Mouse (Mus musculus) embryonic facial prominence, embryonic 15.5 days (tissue): ENCODE measurements at regions not wholly inside any gene's neighbourhood (a gene's known extent, or its start where the extent isn't known, plus 50 kb on each side); places are given as distances from the start of the nearest gene placed in this dataset.
A peak's percentile ranks its signal among the peaks of the same experiment; 100 is the strongest.

Source experiments
- ATAC-seq: fragments of 200-750 bp; cut with Nextera tagmentation; 2 replicates; pipeline ENCODE4 v1.8.0; 2017; ENCODE audit warnings: low read depth, moderate TSS enrichment; ENCODE audit not compliant: insufficient number of reproducible peaks, low FRiP score, low TSS enrichment
- H3K27ac ChIP-seq: fragments of 300-500 bp; sonication (generic); replicated peaks from 2 replicates; pipeline ENCODE4 v1.5.1; 2015; ENCODE audit warnings: mild to moderate bottlenecking, inconsistent platforms
- H3K27me3 ChIP-seq: fragments of 300-500 bp; sonication (generic); 2 replicates; pipeline ENCODE4 v1.6.1; 2015; ENCODE audit warnings: inconsistent platforms
- H3K36me3 ChIP-seq: fragments of 300-500 bp; sonication (generic); 2 replicates; pipeline ENCODE4 v1.6.1; 2015; ENCODE audit warnings: mild to moderate bottlenecking, inconsistent platforms
- H3K4me1 ChIP-seq: fragments of 300-500 bp; sonication (generic); 2 replicates; pipeline ENCODE4 v1.6.1; 2015; ENCODE audit warnings: inconsistent platforms
- H3K4me2 ChIP-seq: fragments of 300-500 bp; sonication (generic); replicated peaks from 2 replicates; pipeline ENCODE4 v1.6.1; 2015; ENCODE audit warnings: mild to moderate bottlenecking, inconsistent platforms
- H3K4me3 ChIP-seq: fragments of 300-500 bp; sonication (generic); replicated peaks from 2 replicates; pipeline ENCODE4 v1.5.1; 2015; ENCODE audit warnings: mild to moderate bottlenecking, inconsistent platforms
- H3K9ac ChIP-seq: fragments of 300-500 bp; sonication (generic); 2 replicates; pipeline ENCODE4 v1.6.1; 2015; ENCODE audit warnings: inconsistent platforms
- H3K9me3 ChIP-seq: fragments of 300-500 bp; sonication (generic); replicated peaks from 2 replicates; pipeline ENCODE4 v1.6.1; 2016; ENCODE audit warnings: inconsistent platforms
- WGBS: fragments of 180-500 bp; shearing (Covaris S2); methylation state at CpG from one replicate; pipeline ENCODE4 v1.1.7; 2015; 5-methylcytosine and 5-hydroxymethylcytosine counted together

DNA sequence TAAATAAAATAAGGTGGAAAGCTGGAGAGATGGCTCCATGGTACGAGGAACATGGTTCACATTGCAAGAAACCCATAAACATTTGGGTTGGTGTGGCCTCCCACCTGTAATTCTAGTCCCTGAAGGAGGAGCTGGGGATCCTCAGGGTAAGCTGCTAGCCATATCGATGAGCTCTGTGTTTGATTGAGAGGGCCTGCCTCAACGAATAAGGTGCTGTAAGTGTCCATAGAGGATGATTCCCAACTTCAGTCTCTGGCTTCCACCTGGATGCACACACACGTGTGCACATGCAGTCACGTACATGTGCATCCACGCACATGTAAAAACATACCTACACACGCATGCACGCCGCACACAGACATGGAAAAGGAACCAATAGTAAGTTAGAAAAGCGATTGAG lies 199.0 kb upstream of the Rreb1 start:
- H3K36me3 ChIP-seq, result no peaks in the 10 kb centered on the region
- no peaks in the 10 kb centered on the region for H3K9me3 ChIP-seq
- WGBS, result 88% methylated on average over 10 of the region's 10 CpGs
- H3K27ac ChIP-seq, result no peak overlapping the region
- H3K9ac ChIP-seq, result no peak overlapping the region
- H3K27me3 ChIP-seq, result no peaks in the 10 kb centered on the region
- no peak for ATAC-seq
- no peak overlapping the region for H3K4me2 ChIP-seq
- H3K4me3 ChIP-seq, result no peak overlapping the region
- peaks cover 4% of the 10 kb centered on the region for H3K4me1 ChIP-seq

GRCm38 (mm10) chr13:37579775-37580174 lies 198.4 kb upstream of the Rreb1 start:
- WGBS, result 29% methylated on average over 11 of the region's 11 CpGs
- Histone ChIP-seq H3K9ac (no peak overlapping the region), H3K4me1 (peaks cover 4% of the 10 kb centered on the region), H3K36me3 (no peaks in the 10 kb centered on the region), H3K27me3 (no peaks in the 10 kb centered on the region), H3K27ac (no peak overlapping the region; the same call in 1 of the 2 replicates), H3K9me3 (no peaks in the 10 kb centered on the region), H3K4me2 (peak overlapping the region; percentile 11; the same call in 1 of the 2 replicates), H3K4me3 (no peak overlapping the region)
- ATAC-seq, result peak; percentile 77

GRCm38 (mm10) chr13:37580806-37581205 lies 197.4 kb upstream of the Rreb1 start:
- no peak overlapping the region for H3K9ac ChIP-seq
- no peaks in the 10 kb centered on the region for H3K27me3 ChIP-seq
- H3K4me1 ChIP-seq, result peaks cover 4% of the 10 kb centered on the region
- ATAC-seq, result 0 out of 2 replicates have a peak, but pooled peaks have one; percentile 56
- H3K4me3 ChIP-seq, result no peak overlapping the region
- 58% methylated on average over 2 of the region's 2 CpGs for WGBS
- no peaks in the 10 kb centered on the region for H3K9me3 ChIP-seq
- H3K27ac ChIP-seq, result peak overlapping the region; percentile 23; the same call in 1 of the 2 replicates
- H3K4me2 ChIP-seq, result no peak overlapping the region
- H3K36me3 ChIP-seq, result no peaks in the 10 kb centered on the region

GRCm38 (mm10) chr13:37581374-37581773 lies 196.8 kb upstream of the Rreb1 start:
- 66% methylated on average over 6 of the region's 6 CpGs for WGBS
- no peak for ATAC-seq

GRCm38 (mm10) chr13:37585476-37585875 lies 192.7 kb upstream of the Rreb1 start:
- no peaks in the 10 kb centered on the region for H3K27me3 ChIP-seq
- no peak for ATAC-seq
- H3K4me1 ChIP-seq, result no peaks in the 10 kb centered on the region
- no peak overlapping the region for H3K4me2 ChIP-seq
- H3K9me3 ChIP-seq, result no peaks in the 10 kb centered on the region
- H3K4me3 ChIP-seq, result no peak overlapping the region
- no peak overlapping the region for H3K9ac ChIP-seq
- H3K36me3 ChIP-seq, result no peaks in the 10 kb centered on the region
- 85% methylated on average over 5 of the region's 5 CpGs for WGBS
- H3K27ac ChIP-seq, result no peak overlapping the region

More at GRCm38 (mm10) chr13:37581374-37581773, 196.8 kb upstream of the Rreb1 start:
- H3K36me3 ChIP-seq, result no peaks in the 10 kb centered on the region
- H3K9me3 ChIP-seq, result no peaks in the 10 kb centered on the region
- no peaks in the 10 kb centered on the region for H3K27me3 ChIP-seq
- H3K27ac ChIP-seq, result 0 out of 2 replicates have a peak overlapping the region, but pooled peaks have one; percentile 23
- H3K9ac ChIP-seq, result no peak overlapping the region
- H3K4me3 ChIP-seq, result no peak overlapping the region
- H3K4me1 ChIP-seq, result peaks cover 4% of the 10 kb centered on the region
- no peak overlapping the region for H3K4me2 ChIP-seq

- no peak overlapping the region for H3K4me2 ChIP-seq
- WGBS, result 41% methylated on average over 4 of the region's 4 CpGs
These were observed 191.7 kb upstream of the Rreb1 start for GRCm38 (mm10) chr13:37586511-37586910.

GRCm38 (mm10) chr13:37587911-37588310 lies 190.3 kb upstream of the Rreb1 start:
- H3K27me3 ChIP-seq, result no peaks in the 10 kb centered on the region
- no peaks in the 10 kb centered on the region for H3K4me1 ChIP-seq
- H3K9ac ChIP-seq, result no peak overlapping the region
- WGBS, result 89% methylated on average over 3 of the region's 3 CpGs
- no peak overlapping the region for H3K27ac ChIP-seq
- H3K4me3 ChIP-seq, result no peak overlapping the region
- H3K4me2 ChIP-seq, result no peak overlapping the region
- no peak for ATAC-seq
- no peaks in the 10 kb centered on the region for H3K36me3 ChIP-seq
- H3K9me3 ChIP-seq, result no peaks in the 10 kb centered on the region

More at GRCm38 (mm10) chr13:37586511-37586910, 191.7 kb upstream of the Rreb1 start:
- Histone ChIP-seq H3K4me1 (no peaks in the 10 kb centered on the region), H3K9me3 (no peaks in the 10 kb centered on the region), H3K27ac (no peak overlapping the region), H3K4me3 (no peak overlapping the region), H3K27me3 (no peaks in the 10 kb centered on the region), H3K9ac (no peak overlapping the region), H3K36me3 (no peaks in the 10 kb centered on the region)
- ATAC-seq, result no peak

DNA sequence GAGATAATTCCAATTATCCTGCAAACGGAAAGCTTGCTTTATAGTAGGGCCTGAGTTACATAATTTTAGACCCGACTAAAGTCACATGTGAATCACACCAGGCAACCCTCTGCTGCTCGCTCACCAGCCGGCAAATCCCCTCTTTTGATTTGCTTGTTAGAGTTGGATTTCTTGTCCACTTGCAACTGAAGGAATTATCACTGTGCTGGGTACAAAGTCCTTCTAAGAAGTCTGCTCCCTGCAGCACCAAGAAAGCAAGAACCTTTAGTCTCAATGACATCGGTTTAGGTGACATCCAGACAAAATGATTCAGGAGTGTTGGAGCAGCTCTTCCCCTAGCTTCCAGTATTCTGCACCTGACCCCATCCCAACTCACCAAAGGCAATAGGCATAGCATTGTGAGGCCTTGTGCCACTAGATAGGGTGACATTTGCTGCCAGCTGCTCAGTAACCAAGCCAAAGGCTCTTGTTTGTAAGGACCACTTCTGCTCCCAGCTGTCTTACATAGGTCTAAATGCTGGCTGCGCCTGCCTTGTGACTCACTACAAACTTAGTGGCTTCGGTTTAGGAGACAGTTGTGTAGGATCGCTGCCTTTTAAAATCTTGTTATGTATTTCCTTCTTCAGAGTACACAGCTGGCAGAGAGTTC lies 189.5 kb upstream of the Rreb1 start:
- no peaks in the 10 kb centered on the region for H3K27me3 ChIP-seq
- no peaks in the 10 kb centered on the region for H3K36me3 ChIP-seq
- no peaks in the 10 kb centered on the region for H3K4me1 ChIP-seq
- no peaks in the 10 kb centered on the region for H3K9me3 ChIP-seq
- ATAC-seq, result no peak
- WGBS, result 82% methylated on average over 8 of the region's 8 CpGs
- no peak overlapping the region for H3K4me2 ChIP-seq
- H3K27ac ChIP-seq, result no peak overlapping the region
- no peak overlapping the region for H3K9ac ChIP-seq
- no peak overlapping the region for H3K4me3 ChIP-seq

- WGBS, result 63% methylated on average over 5 of the region's 5 CpGs
- ATAC-seq, result no peak
These were observed 186.1 kb upstream of the Rreb1 start for GRCm38 (mm10) chr13:37592149-37592548.

GRCm38 (mm10) chr13:37595196-37595595 lies 183.0 kb upstream of the Rreb1 start:
- Histone ChIP-seq H3K9me3 (no peaks in the 10 kb centered on the region), H3K4me1 (no peaks in the 10 kb centered on the region), H3K9ac (no peak overlapping the region), H3K4me2 (no peak overlapping the region), H3K27ac (no peak overlapping the region), H3K27me3 (no peaks in the 10 kb centered on the region), H3K4me3 (no peak overlapping the region), H3K36me3 (no peaks in the 10 kb centered on the region)
- WGBS, result 40% methylated on average over 8 of the region's 8 CpGs
- ATAC-seq, result no peak

More at GRCm38 (mm10) chr13:37592149-37592548, 186.1 kb upstream of the Rreb1 start:
- Histone ChIP-seq H3K9ac (no peak overlapping the region), H3K4me2 (no peak overlapping the region), H3K9me3 (no peaks in the 10 kb centered on the region), H3K36me3 (no peaks in the 10 kb centered on the region), H3K27me3 (no peaks in the 10 kb centered on the region), H3K27ac (no peak overlapping the region), H3K4me3 (no peak overlapping the region), H3K4me1 (no peaks in the 10 kb centered on the region)

GRCm38 (mm10) chr13:37597575-37597974 lies 180.6 kb upstream of the Rreb1 start:
- H3K4me2 ChIP-seq, result no peak overlapping the region
- ATAC-seq, result no peak
- H3K4me3 ChIP-seq, result no peak overlapping the region
- H3K27me3 ChIP-seq, result no peaks in the 10 kb centered on the region
- H3K27ac ChIP-seq, result no peak overlapping the region
- H3K9ac ChIP-seq, result no peak overlapping the region
- no peaks in the 10 kb centered on the region for H3K9me3 ChIP-seq
- WGBS, result 57% methylated on average over 8 of the region's 8 CpGs
- H3K4me1 ChIP-seq, result no peaks in the 10 kb centered on the region
- H3K36me3 ChIP-seq, result no peaks in the 10 kb centered on the region
